Mouse (Mus musculus) ovary, adult 18-20 months (tissue): ENCODE data around the gene Gipc3.

Experiments
- DNase-seq: peaks from one replicate; pipeline ENCODE4 v3.0.0; 2022; ENCODE audit warnings: low spot score, mixed read lengths

Gipc3 gene

GRCm38 (mm10) chr10:81320550-81321347, 22.3 kb downstream of the Gipc3 start, which contains the start of gene Cactin:
TSS of gene Cactin (plus strand) at chr10:81321103.
- peak; percentile 100 for DNase-seq

GRCm38 (mm10) chr10:81319741-81320549, 23.1 kb downstream of the Gipc3 start:
- no peak for DNase-seq

- DNase-seq = no peak
Measured at GRCm38 (mm10) chr10:81319330-81319699, 23.8 kb downstream of the Gipc3 start.

GRCm38 (mm10) chr10:81318589-81319329, 24.3 kb downstream of the Gipc3 start:
- DNase-seq = peak; percentile 50

GRCm38 (mm10) chr10:81317273-81317672, 25.8 kb downstream of the Gipc3 start:
- peak; percentile 72 for DNase-seq

- no peak for DNase-seq
Measured at GRCm38 (mm10) chr10:81316338-81317060, 26.6 kb downstream of the Gipc3 start.

- no peak for DNase-seq
Measured at GRCm38 (mm10) chr10:81315587-81315986, 27.5 kb downstream of the Gipc3 start.

GRCm38 (mm10) chr10:81314201-81314600, 28.9 kb downstream of the Gipc3 start:
- no peak for DNase-seq

GRCm38 (mm10) chr10:81313581-81313980, 29.5 kb downstream of the Gipc3 start:
- no peak for DNase-seq

- no peak for DNase-seq
Measured at GRCm38 (mm10) chr10:81309571-81309970, 33.5 kb downstream of the Gipc3 start.

GRCm38 (mm10) chr10:81306837-81307682, 36.0 kb downstream of the Gipc3 start:
- DNase-seq = no peak

GRCm38 (mm10) chr10:81306173-81306668, 36.8 kb downstream of the Gipc3 start:
- no peak for DNase-seq

GRCm38 (mm10) chr10:81305663-81306062, 37.4 kb downstream of the Gipc3 start:
- DNase-seq = no peak

GRCm38 (mm10) chr10:81304597-81305238, 38.3 kb downstream of the Gipc3 start:
- no peak for DNase-seq

GRCm38 (mm10) chr10:81303761-81304160, 39.3 kb downstream of the Gipc3 start:
- DNase-seq = no peak

- DNase-seq = no peak
Measured at GRCm38 (mm10) chr10:81303258-81303657, 39.8 kb downstream of the Gipc3 start.

- no peak for DNase-seq
Measured at GRCm38 (mm10) chr10:81302781-81303218, 40.3 kb downstream of the Gipc3 start.

- no peak for DNase-seq
Measured at GRCm38 (mm10) chr10:81302288-81302687, 40.8 kb downstream of the Gipc3 start.

GRCm38 (mm10) chr10:81301321-81301720, 41.7 kb downstream of the Gipc3 start:
- DNase-seq = no peak

- DNase-seq = no peak
Measured at GRCm38 (mm10) chr10:81300352-81300907, 42.6 kb downstream of the Gipc3 start.
